Mouse (Mus musculus): ENCODE measurements around the gene Troap.

DNA sequence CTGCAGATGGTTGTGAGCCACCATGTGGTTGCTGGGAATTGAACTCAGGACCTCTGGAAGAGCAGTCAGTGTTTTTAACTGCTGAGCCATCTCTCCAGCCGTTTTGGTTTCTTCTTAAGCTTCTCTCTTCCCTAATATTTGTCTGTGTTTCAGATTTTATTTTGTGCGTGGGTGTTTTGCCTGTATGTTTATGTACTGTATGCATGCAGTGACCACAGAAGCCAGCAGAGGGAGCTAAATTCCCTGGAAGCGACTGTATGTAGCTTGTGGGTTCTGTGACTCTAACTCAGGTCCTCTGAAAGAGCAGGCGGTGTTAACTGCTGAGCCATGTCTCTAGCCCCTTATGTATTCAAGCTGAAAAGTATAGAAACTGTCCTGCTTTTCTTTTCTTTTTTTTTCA lies 48.1 kb upstream of the Troap start:
- TF ChIP-seq CTCF (IDR thresholded peaks at IDR 0.05; ENCODE audit: low read depth) (peak; percentile 74), EP300 (optimal IDR thresholded peaks at IDR 0.05) (no peak)

All from stomach, postnatal 0 days (tissue).